Mouse (Mus musculus): ENCODE measurements around the gene Kdf1. TPM values are rescaled to one million over a fixed set of nuclear protein-coding genes. Genes with fewer than 3 reads are reported as not detected.
A peak's percentile ranks its signal among the peaks of the same experiment; 100 is the strongest.

Kdf1 gene
- total RNA-seq, 2 experiments from 2014 or later, result not detected

DNA sequence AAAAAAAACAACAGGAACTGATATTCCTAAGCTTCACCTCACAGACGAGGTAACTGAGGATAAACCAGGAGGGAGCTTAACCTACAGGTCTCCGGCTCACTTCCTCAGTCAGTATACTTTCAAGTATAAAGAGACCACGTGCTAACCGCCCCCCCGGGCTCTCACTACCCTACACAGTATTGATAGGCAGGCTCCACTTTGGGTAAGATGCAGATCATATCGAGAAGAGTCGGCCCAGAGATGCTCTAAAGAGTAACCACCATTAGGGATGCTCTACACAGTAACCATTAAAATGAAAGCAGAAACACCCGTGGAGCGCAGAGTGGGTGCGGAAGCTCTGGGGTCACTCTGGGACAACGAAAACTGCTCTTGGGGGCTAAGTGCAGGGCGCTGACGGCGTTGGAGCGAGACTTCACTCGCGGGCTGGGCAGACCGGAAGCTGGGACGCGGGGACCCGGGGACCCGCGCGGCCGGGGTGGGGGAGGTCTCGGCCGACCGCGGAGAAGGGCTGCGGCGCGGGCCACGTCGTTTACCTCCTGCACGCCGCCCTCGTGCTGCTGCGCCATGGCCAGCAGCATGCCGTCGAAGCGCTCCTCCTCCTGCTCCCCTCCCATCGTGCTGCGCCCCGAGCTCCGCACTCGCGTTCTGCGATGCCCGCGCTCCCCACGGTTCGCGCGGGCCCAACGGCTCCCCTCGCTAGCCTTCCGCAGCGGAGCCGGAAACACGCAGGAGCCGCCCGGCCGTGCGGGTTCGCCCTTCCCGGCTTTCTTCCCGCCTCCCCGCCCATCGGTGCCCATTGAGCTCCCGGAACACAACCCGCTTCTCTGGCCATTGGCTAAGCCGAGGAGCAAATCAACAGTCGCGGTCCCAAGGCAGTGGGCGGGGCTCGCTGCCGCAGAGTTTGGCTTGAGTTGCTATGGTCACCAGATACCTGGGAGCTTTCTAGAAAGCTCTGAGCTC lies 26.8 kb downstream of the Kdf1 start, which contains the start of gene Nudc:
Gene Nudc, minus strand, starts transcription at position 725 of the 960 bp plus-strand sequence.
- DNase-seq (ENCODE audit: low spot score in 2 of 2), result peak; percentile 96
- intact Hi-C loops (cut with DNase I), result no loop called here

GRCm38 (mm10) chr4:133552029-133552428 lies 33.3 kb downstream of the Kdf1 start:
- no peak for DNase-seq (ENCODE audit: low spot score in 2 of 2)
- intact Hi-C loops (cut with DNase I), result no loop called here

DNA sequence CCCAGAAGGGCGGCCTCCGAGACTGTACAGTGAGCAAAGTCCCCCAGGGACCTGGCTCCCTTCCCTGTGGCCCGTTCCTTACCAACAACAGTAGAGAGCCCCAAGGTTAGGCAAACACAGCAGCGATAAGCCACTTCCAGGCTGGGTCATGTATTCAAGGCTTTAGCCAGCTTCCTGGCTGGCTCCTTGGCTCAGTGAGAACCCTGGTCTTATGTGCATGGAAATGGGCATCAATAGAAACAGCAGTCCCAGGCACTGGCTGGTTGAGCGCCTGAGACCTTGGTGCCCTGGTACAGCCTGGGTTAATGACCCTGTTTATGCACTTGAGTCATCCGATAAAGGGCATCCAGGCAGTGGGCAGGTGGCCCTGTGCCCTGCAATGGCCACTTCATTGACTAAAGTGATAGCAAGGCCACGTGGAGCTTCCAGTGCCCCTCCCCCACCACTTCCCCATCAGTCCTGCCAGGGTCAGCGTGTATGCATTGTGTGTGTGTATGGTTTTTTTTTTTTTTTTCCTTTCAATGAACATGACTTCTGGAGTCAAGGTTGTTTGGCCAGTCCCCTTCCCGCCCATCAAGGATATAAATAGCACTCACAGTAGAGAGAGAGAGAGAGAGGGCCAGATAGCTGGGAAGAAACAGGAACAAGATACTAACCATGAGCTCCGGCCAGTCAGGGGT lies 34.1 kb downstream of the Kdf1 start, which contains the start of gene Nr0b2:
Gene Nr0b2, plus strand, starts transcription at position 609 of the 680 bp plus-strand sequence.
- peak in 1 of 2 experiments; percentile 15 for DNase-seq (ENCODE audit: low spot score in 2 of 2)
- intact Hi-C loops (cut with DNase I), result no loop called here

DNA sequence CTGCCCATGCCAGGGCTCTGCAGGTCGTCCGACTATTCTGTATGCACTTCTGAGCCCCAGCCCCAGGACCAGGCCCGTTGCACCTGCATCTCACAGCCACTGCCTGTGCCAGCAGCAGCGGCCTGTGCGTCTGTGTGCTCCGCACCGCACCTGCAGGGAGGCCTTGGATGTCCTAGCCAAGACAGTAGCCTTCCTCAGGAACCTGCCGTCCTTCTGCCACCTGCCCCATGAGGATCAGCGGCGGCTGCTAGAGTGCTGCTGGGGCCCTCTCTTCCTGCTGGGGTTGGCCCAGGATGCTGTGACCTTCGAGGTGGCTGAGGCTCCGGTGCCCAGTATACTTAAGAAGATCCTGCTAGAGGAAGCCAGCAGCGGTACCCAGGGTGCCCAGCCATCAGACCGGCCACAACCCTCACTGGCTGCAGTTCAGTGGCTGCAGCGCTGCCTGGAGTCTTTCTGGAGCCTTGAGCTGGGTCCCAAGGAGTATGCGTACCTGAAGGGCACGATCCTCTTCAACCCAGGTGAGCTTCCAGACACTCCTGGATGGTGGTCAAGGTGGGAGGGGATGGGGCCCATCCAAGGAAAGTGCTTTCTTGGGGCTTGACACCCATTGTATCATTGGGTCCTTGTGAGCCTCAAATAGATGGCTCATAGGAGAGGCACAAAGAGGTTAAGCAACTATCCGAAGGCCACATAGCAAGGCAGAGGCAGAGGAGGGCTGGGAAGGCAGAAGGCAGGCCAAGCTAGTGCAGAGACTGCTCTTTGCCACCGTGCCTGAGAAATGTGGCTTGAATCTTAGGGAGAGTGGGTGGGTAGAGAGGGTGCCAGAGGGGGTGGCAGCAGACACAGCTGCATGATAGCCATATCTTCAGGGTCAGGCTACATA lies 34.9 kb downstream of the Kdf1 start:
- DNase-seq (ENCODE audit: low spot score in 2 of 2), result no peak
- intact Hi-C loops (cut with DNase I), result no loop called here

- intact Hi-C loops (cut with DNase I), result no loop called here
- no peak for DNase-seq (ENCODE audit: low spot score in 2 of 2)
Measured at GRCm38 (mm10) chr4:133557041-133557717, 38.4 kb downstream of the Kdf1 start.

DNA sequence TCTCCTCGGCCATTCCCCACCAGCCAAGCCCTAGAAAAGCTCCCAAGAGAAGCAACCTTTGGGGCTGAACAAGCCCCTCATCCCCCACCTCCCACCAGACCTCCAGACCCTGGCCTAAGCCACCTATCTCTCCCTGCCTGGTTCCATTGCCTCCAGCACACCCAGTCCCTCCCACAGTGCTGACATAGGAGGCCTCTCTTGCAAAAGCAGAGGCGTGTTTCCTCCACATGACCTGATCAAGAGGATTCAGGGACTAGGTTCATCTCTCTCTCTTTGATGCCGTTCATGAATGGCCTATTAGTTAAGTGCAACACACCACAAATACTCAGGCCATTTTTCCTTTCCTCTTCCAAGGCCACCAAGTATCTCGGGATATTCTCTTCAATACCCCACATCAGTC lies 41.1 kb downstream of the Kdf1 start:
- DNase-seq (ENCODE audit: low spot score in 2 of 2), result no peak
- intact Hi-C loops (cut with DNase I), result no loop called here

GRCm38 (mm10) chr4:133561622-133562021 lies 42.9 kb downstream of the Kdf1 start:
- no peak for DNase-seq (ENCODE audit: low spot score in 2 of 2)
- intact Hi-C loops (cut with DNase I), result no loop called here

- intact Hi-C loops (cut with DNase I), result no loop called here
- no peak for DNase-seq (ENCODE audit: low spot score in 2 of 2)
Measured at GRCm38 (mm10) chr4:133563123-133563571, 44.4 kb downstream of the Kdf1 start.

- DNase-seq (ENCODE audit: low spot score in 2 of 2), result no peak
- intact Hi-C loops (cut with DNase I), result no loop called here
Measured at GRCm38 (mm10) chr4:133567251-133567650, 48.5 kb downstream of the Kdf1 start.

DNA sequence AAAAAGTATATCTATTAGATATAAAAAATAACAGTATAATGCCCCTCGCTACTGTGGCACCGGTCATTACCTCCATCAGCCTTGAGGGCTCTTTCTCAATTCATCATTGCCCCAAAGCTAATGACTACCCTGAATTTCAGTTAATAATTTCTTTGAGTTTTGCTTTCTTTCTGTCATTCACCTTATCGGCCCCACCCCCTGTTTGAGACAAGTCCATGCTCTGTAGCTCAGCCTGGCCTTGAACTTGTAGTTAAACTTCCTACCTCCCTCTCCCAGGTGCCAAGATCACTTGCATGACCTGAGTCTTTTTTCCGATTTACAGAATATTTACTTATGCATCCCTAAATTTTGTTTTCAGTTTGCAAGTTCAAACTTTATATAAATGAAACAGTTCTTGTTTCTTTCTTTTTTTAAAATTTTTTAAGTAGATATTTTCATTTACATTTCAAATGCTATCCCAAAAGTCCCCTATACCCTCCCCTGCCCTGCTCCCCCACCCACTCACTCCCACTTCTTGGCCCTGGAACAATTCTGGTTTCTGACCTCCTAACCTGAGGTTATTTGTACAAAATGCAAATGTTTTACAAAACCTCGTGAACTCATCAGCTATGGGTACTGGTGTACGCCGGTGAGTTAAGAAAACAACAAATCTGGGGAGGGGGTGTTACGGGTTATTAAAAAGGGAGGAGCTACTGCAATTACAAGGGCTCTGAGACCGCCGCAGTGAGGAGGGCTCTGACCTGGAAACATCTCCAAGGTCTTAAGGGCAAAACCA lies 50.7 kb downstream of the Kdf1 start:
- intact Hi-C loops (cut with DNase I), result no loop called here
- no peak for DNase-seq (ENCODE audit: low spot score in 2 of 2)

GRCm38 (mm10) chr4:133570066-133570466 lies 51.3 kb downstream of the Kdf1 start:
- DNase-seq (ENCODE audit: low spot score in 2 of 2), result no peak
- intact Hi-C loops (cut with DNase I), result no loop called here

DNA sequence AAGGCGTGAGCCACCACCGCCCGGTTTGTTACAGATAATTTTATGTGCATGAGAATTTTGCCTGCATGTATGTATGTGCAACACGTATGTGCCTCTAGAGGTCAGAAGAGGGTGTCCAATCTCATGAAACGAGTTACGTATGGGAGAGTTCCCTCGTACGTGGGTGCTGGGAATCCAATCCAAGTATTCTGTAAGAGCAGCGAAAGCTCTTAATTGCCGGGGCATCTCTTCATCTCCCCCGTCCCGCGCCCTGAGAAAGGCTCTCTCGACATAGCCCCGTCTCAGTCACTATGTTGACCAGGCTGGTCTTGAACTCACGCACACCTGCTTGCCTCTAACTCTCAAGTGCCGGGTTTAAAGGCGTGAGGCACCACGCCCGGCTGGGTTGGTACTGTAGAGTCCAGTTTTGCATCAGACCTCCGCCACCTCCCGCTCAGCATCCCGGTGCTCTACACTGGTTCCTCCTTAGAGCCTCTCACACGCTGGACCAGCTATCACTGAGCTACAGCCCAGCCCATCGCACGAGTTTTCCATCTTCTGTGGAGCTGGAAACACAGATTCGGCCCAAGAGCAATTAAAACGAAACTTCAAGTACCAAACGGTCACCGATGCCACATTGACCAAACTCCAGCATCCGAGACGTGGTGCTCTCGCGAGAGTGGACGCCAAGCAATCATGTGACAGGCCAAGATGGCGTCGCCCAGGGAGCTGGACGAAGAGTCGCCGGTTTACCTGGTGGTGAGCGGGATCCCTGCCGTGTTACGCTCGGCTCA lies 55.5 kb downstream of the Kdf1 start, which contains the start of gene Gpatch3:
Gene Gpatch3, plus strand, starts transcription at position 676 of the 773 bp plus-strand sequence.
- DNase-seq (ENCODE audit: low spot score in 2 of 2), result peak; percentile 92 to 93
- intact Hi-C loops (cut with DNase I), result no loop called here

DNA sequence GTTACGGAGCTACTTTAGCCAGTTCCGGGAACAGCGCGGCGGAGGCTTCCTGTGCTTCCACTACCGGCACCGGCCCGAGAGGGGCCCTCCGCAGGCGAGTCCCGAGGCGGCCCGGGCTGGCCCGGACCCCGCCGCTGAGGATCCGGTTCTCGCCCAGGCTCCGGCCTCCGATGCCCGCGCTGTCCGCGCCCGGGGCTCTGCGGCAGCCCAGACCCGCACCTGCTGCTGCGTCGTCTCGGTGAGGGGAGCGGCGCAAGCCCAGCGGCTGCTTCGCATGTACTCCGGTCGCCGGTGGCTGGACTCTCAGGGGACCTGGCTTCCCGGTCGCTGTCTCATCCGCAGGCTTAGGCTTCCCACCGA lies 56.1 kb downstream of the Kdf1 start:
- intact Hi-C loops (cut with DNase I), result no loop called here
- no peak for DNase-seq (ENCODE audit: low spot score in 2 of 2)

GRCm38 (mm10) chr4:133577983-133578382 lies 59.2 kb downstream of the Kdf1 start:
- intact Hi-C loops (cut with DNase I), result no loop called here
- no peak for DNase-seq (ENCODE audit: low spot score in 2 of 2)
